Mouse (Mus musculus) spleen, adult 10 weeks (tissue): ENCODE results near the gene Pcdh20. TPM values are rescaled to one million over a fixed set of nuclear protein-coding genes. Genes with fewer than 3 reads are reported as not detected.

Source experiments
- polyA plus RNA-seq: library from polyadenylated mRNA; stranded (reverse); fragments of 350-450 nt; fragmentation: Illumina TruSeq; extraction: RNeasy Lipid Tissue Mini Kit (QIAGEN cat#74804); gene quantifications from one replicate; pipeline ENCODE4 v1.2.3, GENCODE M21; 2015; ENCODE audit warnings: low replicate concordance; ENCODE audit not compliant: insufficient read depth

The Pcdh20 gene
- polyA plus RNA-seq = not detected

GRCm38 (mm10) chr14:88470495-88471434, at the start of gene Pcdh20:
TSS of gene Pcdh20 (minus strand) at chr14:88471396.

